Mouse (Mus musculus) layer of hippocampus, adult 9-10 months (tissue): Measurements from ENCODE around the gene Wnt9a.
"Not testable (repeated sequence)": the region's sequence is repeated elsewhere in the genome, so short reads cannot be mapped to it uniquely, and the experiment has no call there.

Experiments used
- DNase-seq: peaks from one replicate; pipeline ENCODE4 v3.0.0; 2022; ENCODE audit warnings: low spot score

Wnt9a gene

DNA sequence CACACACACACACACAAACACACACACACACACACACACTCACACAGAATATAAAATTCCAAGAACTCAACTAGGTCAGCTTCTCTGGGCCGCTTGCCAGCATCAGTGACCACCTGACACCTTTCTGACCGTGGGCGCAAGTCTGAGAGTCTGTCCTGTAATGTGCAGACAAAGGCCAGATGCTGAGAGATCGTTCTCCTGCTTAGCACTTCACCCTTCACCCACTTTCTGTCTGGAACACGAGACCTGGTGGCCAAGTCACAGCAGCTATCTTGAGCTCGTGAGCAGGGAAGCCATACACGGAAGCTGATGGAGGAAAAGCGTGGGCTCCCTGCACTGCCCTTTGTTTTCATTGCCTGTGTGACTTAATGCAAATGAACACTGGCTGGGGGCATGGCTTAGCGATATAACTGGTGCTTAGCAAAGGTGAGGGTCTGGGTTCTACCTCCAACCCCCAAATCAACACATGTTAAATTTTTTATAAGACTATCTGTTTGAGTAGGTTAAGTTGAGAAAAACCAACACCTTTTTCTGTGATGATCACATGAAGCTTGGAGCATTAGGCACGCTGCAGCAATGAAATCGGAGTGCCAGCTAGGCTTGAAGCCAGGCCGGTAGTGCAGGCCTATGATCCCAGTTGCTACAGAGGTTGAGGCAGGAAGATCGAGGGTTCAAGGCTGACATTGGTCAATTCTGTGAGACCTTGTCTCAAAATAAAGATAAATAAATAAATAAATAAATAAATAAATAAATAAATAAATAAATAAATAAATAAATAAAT lies 31.4 kb downstream of the Wnt9a start:
- no peak for DNase-seq

DNA sequence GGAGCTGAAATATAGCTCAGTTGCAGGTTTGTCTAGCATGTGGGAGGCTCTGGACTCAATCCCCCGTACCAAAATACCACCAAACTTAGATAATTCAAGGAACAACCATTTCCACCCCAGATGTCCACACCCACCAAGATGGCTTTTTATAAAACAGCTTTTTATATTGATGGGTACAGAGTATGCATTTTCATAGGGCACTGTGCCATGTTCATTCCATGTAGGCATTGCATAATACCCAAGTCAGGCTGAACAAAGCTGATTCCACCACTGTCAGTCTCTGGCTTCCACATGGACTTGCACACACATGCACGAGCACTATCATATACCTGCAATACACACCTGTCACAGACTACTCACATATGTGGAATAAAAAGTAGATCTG lies 32.0 kb downstream of the Wnt9a start:
- DNase-seq, result peak; percentile 68

DNA sequence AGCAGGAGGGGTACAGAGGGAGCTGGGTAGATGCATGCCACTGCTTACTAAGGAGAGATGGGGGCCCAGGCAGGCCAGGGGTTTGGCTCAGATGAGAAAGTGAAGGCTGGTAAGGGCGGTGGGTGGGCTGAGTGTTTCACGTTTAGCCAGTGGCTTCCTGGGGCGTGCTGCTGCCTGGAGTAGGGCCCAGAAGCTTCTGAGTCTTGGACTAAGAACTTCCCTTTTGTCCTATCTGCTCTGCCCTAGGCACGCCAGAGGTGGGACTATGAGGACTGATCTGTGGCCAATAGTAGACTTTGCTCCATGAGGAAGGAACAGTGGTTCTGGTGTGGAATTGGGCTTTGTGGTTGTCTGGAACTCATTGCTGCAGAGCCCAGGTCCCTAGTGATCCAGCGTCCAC lies 36.2 kb downstream of the Wnt9a start:
- DNase-seq, result no peak

DNA sequence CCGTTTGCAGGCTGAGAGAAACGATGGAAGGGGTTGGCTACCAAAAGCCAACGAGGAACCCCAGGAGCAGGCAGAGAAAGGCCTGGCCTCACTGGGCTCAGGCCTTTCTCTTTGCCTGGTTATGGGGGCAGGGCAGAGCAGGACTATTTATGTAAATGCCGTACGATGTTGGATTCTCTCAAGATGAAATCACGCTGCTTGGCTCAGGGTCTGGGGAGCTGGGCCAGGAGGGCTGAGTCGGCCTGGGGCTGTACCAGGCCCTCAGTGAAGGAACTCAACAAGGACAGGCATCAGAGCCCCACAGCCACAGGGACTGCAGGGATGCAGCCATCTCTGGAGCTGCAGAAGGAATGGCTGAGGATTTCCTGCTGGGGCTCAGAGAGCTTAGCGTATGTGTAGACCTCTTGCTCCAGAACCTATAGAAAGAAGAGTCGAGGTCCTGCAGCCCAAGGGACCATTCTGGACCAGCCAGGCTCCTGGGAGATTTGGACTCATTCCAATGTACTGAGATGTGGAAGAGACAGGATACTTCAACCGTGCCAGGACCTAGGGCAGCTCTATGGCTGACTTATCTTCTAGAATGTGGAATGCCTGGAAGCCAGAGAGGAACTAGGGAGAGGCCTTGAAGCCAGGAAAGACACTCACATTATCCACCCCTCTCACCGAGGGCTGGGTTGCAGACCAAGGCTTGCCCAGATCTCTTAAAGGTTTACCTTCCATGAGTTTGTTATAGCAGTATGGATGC lies 39.6 kb downstream of the Wnt9a start:
- DNase-seq, result no peak

DNA sequence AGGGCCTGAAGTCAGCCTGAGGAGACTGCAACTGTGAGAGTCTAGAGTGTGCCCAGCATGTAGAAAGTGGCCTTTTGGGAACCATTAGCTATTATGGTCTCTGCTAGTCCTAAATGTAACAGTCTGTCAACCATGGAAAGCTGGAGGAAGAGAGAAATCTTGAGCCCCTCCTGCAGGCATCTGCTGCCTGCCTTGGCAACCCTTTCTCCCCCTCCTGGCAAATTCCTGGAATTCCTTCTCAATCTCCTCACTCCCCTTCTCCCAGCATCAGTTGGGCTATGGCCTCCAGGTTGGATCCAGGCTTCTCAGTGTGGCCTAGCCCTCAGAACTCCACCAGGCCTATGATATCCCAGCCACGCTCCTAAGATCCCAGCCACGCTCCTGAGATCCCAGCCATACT lies 43.6 kb downstream of the Wnt9a start:
- DNase-seq, result no peak

DNA sequence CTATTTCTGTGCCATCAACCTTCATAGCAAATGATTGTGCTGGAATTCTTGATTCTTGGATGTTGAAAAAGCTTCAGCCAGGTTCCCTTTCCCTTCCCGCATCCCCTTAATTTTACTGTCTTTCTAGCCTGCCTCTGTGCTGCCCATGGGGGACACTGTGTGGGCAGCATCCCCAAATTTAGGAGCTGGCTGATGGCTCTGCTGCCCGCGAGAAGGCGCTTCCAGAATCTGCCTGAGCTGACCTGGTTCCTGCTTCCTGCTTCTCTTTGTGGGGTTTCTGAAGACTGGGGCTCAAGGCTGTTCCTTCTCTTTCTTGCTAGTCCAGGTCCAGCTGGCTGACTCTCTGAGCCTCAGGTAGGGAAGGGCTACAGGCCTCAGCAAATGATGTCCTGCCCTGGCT lies 48.1 kb downstream of the Wnt9a start:
- DNase-seq, result no peak

DNA sequence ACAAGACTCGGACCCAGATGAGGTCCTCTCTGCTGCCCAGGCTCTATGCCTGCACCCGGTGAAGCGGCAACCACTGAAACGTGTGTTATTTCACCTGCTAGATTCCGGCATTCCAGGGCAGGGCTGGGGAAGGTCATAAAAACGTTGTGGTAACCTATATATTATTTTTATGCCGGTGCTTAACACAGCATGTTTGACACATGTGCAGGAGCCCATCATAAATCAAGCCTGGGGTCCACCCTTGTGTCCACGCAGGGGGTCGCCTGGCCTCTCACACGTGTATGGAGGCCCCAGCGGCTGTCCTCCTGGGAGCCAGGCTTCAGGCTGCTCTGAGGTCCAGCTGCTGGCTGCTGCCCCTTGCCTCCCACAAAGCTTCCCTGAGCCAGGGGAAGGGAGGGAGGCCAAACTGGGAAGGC lies 50.2 kb downstream of the Wnt9a start:
- no peak for DNase-seq

DNA sequence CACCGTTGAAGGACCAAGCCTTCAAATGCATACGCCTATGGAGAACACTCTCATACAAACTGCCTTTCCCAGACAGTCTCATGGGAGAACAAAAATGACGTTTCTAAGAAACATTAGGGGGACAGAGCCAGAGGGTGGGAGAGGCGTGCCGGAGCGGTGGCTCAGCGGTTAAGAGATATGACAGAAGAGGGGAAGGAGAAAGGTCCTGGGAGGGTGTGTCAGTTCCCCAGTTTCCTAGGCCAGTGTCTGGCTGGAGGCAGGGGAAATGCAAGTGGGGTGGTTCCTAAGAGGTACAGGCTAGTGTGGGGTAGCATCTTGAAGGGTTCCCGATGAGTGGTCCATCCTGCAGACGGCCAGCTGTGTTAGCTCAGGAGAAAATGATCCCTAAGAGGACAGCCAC lies 54.6 kb downstream of the Wnt9a start:
- no peak for DNase-seq

DNA sequence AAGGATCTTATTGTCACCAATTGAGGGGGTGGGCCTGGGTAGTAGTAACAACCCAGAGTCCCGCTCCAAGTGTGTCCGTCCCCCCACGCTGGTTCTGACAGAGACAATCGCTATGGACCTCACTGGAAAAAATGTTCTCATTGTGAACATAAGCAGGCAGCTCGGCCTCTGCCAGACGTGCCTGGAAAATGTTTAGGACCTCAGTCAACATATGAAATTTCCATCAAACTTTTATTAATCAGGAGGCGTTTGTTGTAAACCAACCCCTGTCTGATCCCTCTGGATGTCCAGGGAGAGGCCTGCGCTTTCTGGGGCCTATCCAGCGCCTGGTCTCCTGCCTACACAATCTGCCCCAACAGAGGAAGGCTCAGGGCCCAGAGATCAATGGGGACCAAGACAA lies 57.3 kb downstream of the Wnt9a start:
- DNase-seq, result no peak

DNA sequence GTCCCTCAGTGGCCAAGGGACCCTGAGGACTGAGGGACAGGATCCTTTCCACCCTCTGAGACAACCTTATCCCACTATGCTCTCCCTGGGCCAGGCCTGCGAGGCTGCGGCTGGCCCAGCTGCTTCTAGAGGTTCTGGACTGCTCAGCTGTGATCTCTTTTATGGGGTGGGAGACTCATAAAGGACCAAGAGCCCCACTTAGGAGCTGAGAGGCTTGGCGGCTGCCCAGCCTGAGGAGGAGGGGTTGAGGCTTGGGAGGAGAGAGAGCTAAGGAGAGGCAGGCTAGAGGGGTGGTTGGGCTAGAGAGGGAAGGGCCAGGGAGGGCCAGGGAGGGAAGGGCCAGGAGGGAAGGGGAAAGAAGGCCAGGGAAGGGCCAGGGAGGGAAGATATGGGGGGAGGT lies 57.7 kb downstream of the Wnt9a start:
- no peak for DNase-seq

DNA sequence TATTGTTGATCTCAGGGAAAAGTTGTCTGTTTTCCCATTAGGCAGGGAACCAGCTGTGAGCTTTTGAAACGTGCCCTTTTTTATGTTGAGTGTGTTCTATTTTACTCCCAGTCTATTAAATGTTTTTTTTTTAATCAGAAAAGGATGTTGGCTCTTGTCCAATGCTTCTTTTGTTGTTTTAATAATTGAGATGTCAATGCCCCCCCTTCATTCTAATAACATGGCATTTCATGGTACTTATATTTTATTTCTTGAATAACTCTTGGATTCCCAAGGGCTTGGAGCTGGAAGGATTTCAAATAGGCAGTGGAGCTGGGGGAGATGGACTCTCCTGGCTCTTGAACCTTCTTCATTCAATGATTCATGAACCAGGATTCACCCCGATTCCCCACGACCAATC lies 59.3 kb downstream of the Wnt9a start:
- no peak for DNase-seq

DNA sequence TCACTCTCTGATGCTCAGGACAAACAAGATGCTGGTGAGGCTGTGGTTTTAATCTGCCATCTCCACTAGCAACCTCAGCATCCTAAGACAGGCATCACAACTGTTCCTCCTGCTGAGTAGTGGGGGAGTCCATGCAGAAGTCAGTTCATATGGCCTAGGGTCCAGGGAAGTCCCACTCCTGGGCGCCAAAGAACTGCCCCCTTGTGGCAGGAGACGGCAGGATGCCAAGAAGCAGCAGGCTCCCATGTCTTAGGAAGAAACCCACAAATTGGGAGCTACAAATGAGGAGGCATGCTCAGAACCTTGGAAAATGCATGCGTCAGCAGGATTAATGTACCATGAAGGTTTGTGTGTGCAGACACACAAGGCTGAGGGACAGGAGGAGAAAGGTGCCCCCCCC lies 59.9 kb downstream of the Wnt9a start:
- DNase-seq, result no peak

DNA sequence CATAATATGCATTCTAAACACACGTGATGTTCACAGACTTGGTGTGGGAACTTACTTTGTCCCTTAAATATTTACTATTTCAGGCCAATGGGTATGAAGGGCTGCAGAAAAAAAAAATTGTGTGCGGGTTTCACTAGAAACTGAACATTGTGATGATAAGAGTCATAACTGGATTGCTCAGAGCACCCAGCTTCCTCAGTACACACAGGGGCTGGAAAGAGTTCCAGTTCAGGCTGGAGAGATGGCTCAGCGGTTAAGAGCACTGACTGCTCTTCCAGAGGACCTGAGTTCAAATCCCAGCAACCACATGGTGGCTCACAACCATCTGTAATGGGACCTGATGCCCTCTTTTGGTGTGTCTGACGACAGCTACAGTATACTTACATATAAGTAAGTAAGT lies 61.2 kb downstream of the Wnt9a start:
- DNase-seq, result not testable (repeated sequence)

DNA sequence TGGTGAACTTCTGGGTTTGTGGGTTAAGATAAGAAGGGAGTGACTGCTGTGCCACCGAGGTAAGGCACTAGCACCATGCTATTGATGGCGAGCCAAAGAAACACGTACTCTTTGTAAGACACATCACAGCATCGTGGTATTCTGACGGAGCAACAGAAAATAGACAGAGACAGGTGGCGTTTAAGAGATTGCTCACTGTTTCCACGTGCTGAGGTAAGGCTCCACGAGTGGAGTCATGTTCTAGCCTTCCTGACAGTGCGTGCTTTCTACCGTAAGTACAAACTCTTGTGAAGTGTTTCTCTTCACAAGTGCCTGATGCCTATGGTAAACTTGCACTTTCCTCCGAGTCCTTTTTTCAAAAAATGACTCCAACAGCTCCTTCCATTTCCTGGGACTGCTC lies 63.1 kb downstream of the Wnt9a start:
- no peak for DNase-seq

DNA sequence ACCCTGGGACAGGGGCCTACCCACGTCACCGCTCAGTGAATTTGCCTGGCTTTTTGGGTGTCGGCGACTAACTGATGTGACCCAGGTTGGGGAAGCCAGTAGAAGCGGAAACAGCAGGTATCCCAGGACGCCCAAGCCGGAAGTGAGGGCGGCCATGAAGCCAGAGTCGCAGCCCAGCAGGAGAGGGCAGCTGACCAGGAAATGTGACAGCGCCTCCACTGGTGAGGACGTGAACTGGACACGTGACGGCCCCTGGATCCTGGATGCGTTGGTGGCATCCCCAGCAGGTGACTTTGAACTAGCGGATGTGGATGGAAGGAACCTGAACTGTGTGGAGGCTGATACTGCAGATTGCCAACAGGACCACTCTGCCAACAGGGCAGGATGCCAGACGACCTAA lies 68.7 kb downstream of the Wnt9a start, which contains the start of gene Prss38:
TSS of gene Prss38 (minus strand) at position 183 of the 400 bp plus-strand sequence.
- no peak for DNase-seq

DNA sequence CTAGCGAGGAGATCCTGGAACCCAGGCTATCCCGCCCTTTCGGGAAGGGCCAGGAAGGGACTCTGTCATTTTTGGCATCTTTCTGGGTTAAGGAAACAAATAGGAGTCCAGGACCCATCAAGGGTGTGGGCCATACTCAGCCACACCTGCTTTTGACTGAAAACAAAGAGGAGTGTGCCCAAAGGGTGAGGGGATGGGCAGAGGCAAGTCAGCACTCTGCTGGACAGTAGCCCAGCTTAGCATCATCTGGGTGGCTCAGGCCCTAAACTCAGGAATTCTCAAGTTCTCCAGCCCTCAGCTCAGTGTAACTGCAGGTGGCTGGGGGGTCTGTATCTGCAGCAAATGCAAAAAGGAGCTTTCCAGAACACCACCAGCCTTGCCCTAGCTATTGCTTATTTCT lies 71.3 kb downstream of the Wnt9a start:
- DNase-seq, result no peak

DNA sequence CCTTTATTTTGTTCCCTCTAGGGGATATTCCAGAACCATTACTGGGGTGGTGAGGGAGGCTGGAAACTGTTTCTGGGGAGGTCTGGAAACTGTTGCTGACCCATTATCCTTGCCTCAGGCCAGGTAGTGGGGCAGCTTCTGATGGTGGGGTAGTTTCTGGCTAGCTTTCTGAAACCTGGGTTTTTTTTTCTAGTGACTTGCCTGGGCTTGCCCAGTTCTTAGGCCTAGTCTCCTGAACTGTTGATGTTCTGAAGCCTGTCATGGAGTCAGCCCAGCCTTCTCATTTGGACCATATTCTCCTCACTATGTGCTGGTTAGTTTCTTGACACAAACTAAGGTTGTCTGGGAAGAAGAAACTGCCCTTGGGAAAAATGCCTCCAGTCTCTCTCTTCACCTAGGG lies 72.8 kb downstream of the Wnt9a start:
- DNase-seq, result no peak
